Mouse (Mus musculus): ENCODE results near the gene BC005537. TPM values are rescaled to one million over a fixed set of nuclear protein-coding genes. Genes with fewer than 3 reads are reported as not detected.

Gene BC005537
- polyA plus RNA-seq (2012; rRNA removed): 9.2 and 9.8 TPM in 2 replicates

GRCm38 (mm10) chr13:24801308-24801921 lies at the start of gene BC005537:
Gene BC005537, plus strand, starts transcription at chr13:24801657.

GRCm38 (mm10) chr13:24761403-24762227 lies 39.8 kb upstream of the BC005537 start, which contains the start of gene Gmnn:
Gene Gmnn, minus strand, starts transcription at chr13:24761923.

DNA sequence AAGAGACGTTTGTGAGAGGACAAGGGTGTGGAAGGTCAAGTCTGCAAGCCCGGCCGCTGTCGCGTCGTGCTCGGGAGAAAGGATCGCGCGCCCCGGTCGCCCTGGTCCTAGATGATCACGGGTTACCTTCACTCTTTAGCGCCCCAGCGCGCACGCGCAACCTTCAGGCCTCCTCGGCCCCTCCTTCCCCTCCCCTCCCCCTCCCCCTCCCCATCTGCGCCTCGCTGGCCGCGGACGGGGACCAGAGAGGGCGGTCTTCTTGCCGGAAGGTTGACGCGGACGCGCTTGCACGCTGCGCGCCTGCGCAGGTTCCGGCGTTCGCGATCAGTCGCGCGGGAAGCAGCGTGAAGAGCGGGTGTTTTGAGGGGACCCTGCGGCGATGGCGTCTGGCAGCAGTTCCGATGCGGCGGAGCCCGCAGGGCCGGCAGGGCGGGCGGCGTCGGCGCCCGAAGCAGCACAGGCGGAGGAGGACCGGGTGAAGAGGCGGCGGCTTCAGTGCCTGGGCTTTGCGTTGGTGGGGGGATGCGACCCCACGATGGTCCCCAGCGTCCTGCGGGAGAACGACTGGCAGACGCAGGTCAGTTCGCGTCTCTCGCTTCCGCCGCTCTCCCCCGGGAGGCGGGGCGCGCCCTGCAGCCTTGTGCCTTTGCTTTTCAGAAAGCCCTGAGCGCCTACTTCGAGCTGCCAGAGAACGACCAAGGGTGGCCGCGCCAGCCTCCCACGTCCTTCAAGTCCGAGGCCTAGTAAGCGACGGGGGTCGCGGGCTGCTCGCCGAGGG lies 30.1 kb downstream of the BC005537 start, which contains the start of the genes Acot13 and Tdp2:
Gene Acot13, minus strand, starts transcription at position 188 of the 778 bp plus-strand sequence.
Gene Tdp2, plus strand, starts transcription at position 327 of the 778 bp plus-strand sequence.

GRCm38 (mm10) chr13:24844983-24845955 lies 43.8 kb downstream of the BC005537 start, which contains the start of gene D130043K22Rik:
Gene D130043K22Rik, plus strand, starts transcription at chr13:24845135.

Other genes with a start within 250 kb of the BC005537 start
- 0.44 and 0.48 TPM in 2 replicates for gene Ripor2, start 219.5 kb upstream of the BC005537 start, polyA plus RNA-seq (2012; rRNA removed)
- not detected in 2 replicates for gene Armh2, start 60.4 kb upstream of the BC005537 start, polyA plus RNA-seq (2012; rRNA removed)
- 0.23 and 0.95 TPM in 2 replicates for gene Gmnn, start 39.7 kb upstream of the BC005537 start, polyA plus RNA-seq (2012; rRNA removed)
- gene Acot13, start 29.9 kb downstream of the BC005537 start, polyA plus RNA-seq (2012; rRNA removed): 34.2 and 54.8 TPM in 2 replicates
- 2.7 and 4.9 TPM in 2 replicates for gene Tdp2, start 30.0 kb downstream of the BC005537 start, polyA plus RNA-seq (2012; rRNA removed)
- gene D130043K22Rik, start 43.5 kb downstream of the BC005537 start, polyA plus RNA-seq (2012; rRNA removed): 0.10 and 0.11 TPM in 2 replicates
- gene Aldh5a1, start 136.0 kb downstream of the BC005537 start, polyA plus RNA-seq (2012; rRNA removed): 2.2 and 5.4 TPM in 2 replicates
- 4.4 and 7.1 TPM in 2 replicates for gene Gpld1, start 141.5 kb downstream of the BC005537 start, polyA plus RNA-seq (2012; rRNA removed)
- 9.1 and 14.5 TPM in 2 replicates for gene Mrs2, start 218.7 kb downstream of the BC005537 start, polyA plus RNA-seq (2012; rRNA removed)

All from stomach, adult 2 months (tissue).